In the genomic region with DNA sequence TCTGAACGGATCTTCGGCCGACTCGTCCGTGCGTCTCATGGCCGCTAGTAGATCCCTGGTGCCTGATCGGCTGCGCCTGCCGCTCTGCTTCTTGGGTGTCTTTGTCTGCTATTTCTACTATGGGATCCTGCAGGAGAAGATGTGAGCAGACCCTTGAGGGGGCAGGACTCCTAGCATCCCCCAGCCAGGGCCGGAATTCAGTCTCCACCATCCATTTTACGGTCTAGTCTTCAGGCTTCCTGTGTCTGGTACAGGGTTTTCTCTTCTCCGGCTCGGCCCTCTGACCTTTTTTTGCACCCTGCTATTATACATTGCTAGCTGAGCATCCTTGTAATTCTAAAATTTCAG, we compare ENCODE assay signal across 9 mouse cellular contexts. TPM values are rescaled to one million over a fixed set of nuclear protein-coding genes. Genes with fewer than 3 reads are reported as not detected.
DNase-seq lines count a peak whose midpoint lies in the region; ATAC-seq and TF ChIP-seq lines count a peak whose summit lies in the region.
"Had no signal": no experiment of that assay in that cellular context is flagged by ENCODE, and none has a peak within 500 bp of the region (broad histone marks: within the 10 kb centered on the region; RNA-seq: fewer than 3 reads in every experiment).

No protein-coding gene starts in this region.

- peak overlapping the region; percentile 51 for H3K27ac ChIP-seq in kidney, adult 2 months (ENCODE audit: insufficient read depth, low read depth, low read length)
- peak overlapping the region; percentile 89 for H3K27ac ChIP-seq in bone marrow, adult 2 months (ENCODE audit: control insufficient read depth, insufficient read depth, low read depth, low read length, poor library complexity)
- peak overlapping the region; percentile 86 for H3K27ac ChIP-seq in hindbrain, embryonic 12.5 days
- peak overlapping the region; percentile 88 for H3K27ac ChIP-seq in midbrain, embryonic 12.5 days (replicated peaks)

- peak; percentile 44 for ATAC-seq in hindbrain, embryonic 12.5 days (ENCODE audit: low FRiP score)
- peak; percentile 44 for ATAC-seq in midbrain, embryonic 12.5 days (ENCODE audit: low FRiP score, low read depth)
- ATAC-seq in cerebellum, adult (ENCODE audit: insufficient number of reproducible peaks, low FRiP score, low TSS enrichment): no peak

- 0% methylated on average over 14 of the region's 14 CpGs for WGBS in kidney, adult 2 months
- WGBS in bone marrow, adult 2 months: under 1% methylated on average over 14 of the region's 14 CpGs
- under 1% methylated on average over 14 of the region's 14 CpGs for WGBS in hindbrain, embryonic 12.5 days
- 0% methylated on average over 14 of the region's 14 CpGs for WGBS in midbrain, embryonic 12.5 days

- H3K9me3 ChIP-seq in hindbrain, embryonic 12.5 days (replicated peaks): no peaks in the 10 kb centered on the region
- no peaks in the 10 kb centered on the region for H3K9me3 ChIP-seq in midbrain, embryonic 12.5 days

- H3K27me3 ChIP-seq in kidney, adult 2 months (replicated peaks; ENCODE audit: control insufficient read depth, insufficient read depth, low read length): no peaks in the 10 kb centered on the region
- H3K27me3 ChIP-seq in hindbrain, embryonic 12.5 days: no peaks in the 10 kb centered on the region
- peaks cover 11% of the 10 kb centered on the region for H3K27me3 ChIP-seq in midbrain, embryonic 12.5 days
- H3K27me3 ChIP-seq: Patski had no signal

- peak overlapping the region; percentile 96 for H3K4me3 ChIP-seq in kidney, adult 2 months (ENCODE audit: insufficient read depth, low read depth, low read length)
- H3K4me3 ChIP-seq in bone marrow, adult 2 months (replicated peaks; ENCODE audit: control insufficient read depth, low read depth, low read length): peak overlapping the region; percentile 98
- peak overlapping the region; percentile 88 for H3K4me3 ChIP-seq in hindbrain, embryonic 12.5 days
- H3K4me3 ChIP-seq in midbrain, embryonic 12.5 days: peak overlapping the region; percentile 94

- no peak for DNase-seq in kidney, adult 2 months
- no peak for DNase-seq in kidney, adult 9 months
- DNase-seq in cerebellum, postnatal 10 days: no peak
- no peak for DNase-seq in gastrocnemius, adult 18-20 months (ENCODE audit: low spot score)

- no peaks in the 10 kb centered on the region for H3K36me3 ChIP-seq in kidney, adult 2 months (ENCODE audit: control insufficient read depth, insufficient read depth, low read length)
- peaks cover 46% of the 10 kb centered on the region for H3K36me3 ChIP-seq in hindbrain, embryonic 12.5 days
- peaks cover 46% of the 10 kb centered on the region for H3K36me3 ChIP-seq in midbrain, embryonic 12.5 days

- peak overlapping the region; percentile 63 for H3K4me2 ChIP-seq in hindbrain, embryonic 12.5 days (replicated peaks)
- peak overlapping the region; percentile 60 for H3K4me2 ChIP-seq in midbrain, embryonic 12.5 days (replicated peaks)

- H3K9ac ChIP-seq in hindbrain, embryonic 12.5 days: peak overlapping the region; percentile 94
- peak overlapping the region; percentile 83 for H3K9ac ChIP-seq in midbrain, embryonic 12.5 days (replicated peaks)

- no peak for TF ChIP-seq POLR2A in kidney, adult 2 months (IDR thresholded peaks at IDR 0.05; ENCODE audit: low read depth, low read length)
- TF ChIP-seq POLR2A in bone marrow, adult 2 months (IDR thresholded peaks at IDR 0.05; ENCODE audit: borderline replicate concordance, control insufficient read depth, low read depth, low read length): no peak

- TF ChIP-seq CTCF in kidney, adult 2 months (conservative IDR thresholded peaks at IDR 0.05; ENCODE audit: insufficient read depth, insufficient read length, low read depth, low read length): no peak
- no peak for TF ChIP-seq CTCF in bone marrow, adult 2 months (IDR thresholded peaks at IDR 0.05; ENCODE audit: control insufficient read depth, insufficient read depth, low read length)

- H3K4me1 ChIP-seq in kidney, adult 2 months (ENCODE audit: control insufficient read depth, insufficient read depth, low read length): no peaks in the 10 kb centered on the region
- H3K4me1 ChIP-seq in bone marrow, adult 2 months (ENCODE audit: control insufficient read depth, insufficient read depth, low read length): no peaks in the 10 kb centered on the region; the same call in 1 of the 2 replicates
- H3K4me1 ChIP-seq in hindbrain, embryonic 12.5 days: peaks cover 11% of the 10 kb centered on the region
- peaks cover 15% of the 10 kb centered on the region for H3K4me1 ChIP-seq in midbrain, embryonic 12.5 days

RNA-seq across cellular contexts. Expression of a gene that starts 0.5 kb away (rescaled TPM):
- 63.6 and 70.6 TPM in 2 replicates for polyA plus RNA-seq in kidney, adult 2 months (2012; rRNA removed)
- polyA plus RNA-seq in bone marrow, adult 2 months (2011; ENCODE audit: insufficient read depth, insufficient read length, low replicate concordance, missing spikeins): 34.9 and 49.3 TPM in 2 replicates
- 124 and 128 TPM in 2 replicates for polyA plus RNA-seq in hindbrain, embryonic 12.5 days (2016; fragmentation: Nextera tagmentation; extraction: Ambion mirVana)
- polyA plus RNA-seq in midbrain, embryonic 12.5 days (2016; fragmentation: Nextera tagmentation; extraction: Ambion mirVana): 124 and 131 TPM in 2 replicates
- 10 to 100 TPM; 43.9 to 44.1 TPM for total RNA-seq in gastrocnemius, adult 18-20 months (2021)

RNA-seq across cellular contexts. Expression of a gene that starts 28.9 kb away (rescaled TPM):
- 43.0 and 66.4 TPM in 2 replicates for polyA plus RNA-seq in kidney, adult 2 months (2012; rRNA removed)
- 57.9 and 61.3 TPM in 2 replicates for polyA plus RNA-seq in bone marrow, adult 2 months (2011; ENCODE audit: insufficient read depth, insufficient read length, low replicate concordance, missing spikeins)
- 204 and 215 TPM in 2 replicates for polyA plus RNA-seq in hindbrain, embryonic 12.5 days (2016; fragmentation: Nextera tagmentation; extraction: Ambion mirVana)
- polyA plus RNA-seq in midbrain, embryonic 12.5 days (2016; fragmentation: Nextera tagmentation; extraction: Ambion mirVana): 200 and 204 TPM in 2 replicates
- 100 to 1,000 TPM; 162 to 171 TPM for total RNA-seq in gastrocnemius, adult 18-20 months (2021)

RNA-seq across cellular contexts. Expression of a gene that starts 48.1 kb away (rescaled TPM):
- 20.8 and 22.7 TPM in 2 replicates for polyA plus RNA-seq in kidney, adult 2 months (2012; rRNA removed)
- 167 and 178 TPM in 2 replicates for polyA plus RNA-seq in bone marrow, adult 2 months (2011; ENCODE audit: insufficient read depth, insufficient read length, low replicate concordance, missing spikeins)
- 11.7 and 11.9 TPM in 2 replicates for polyA plus RNA-seq in hindbrain, embryonic 12.5 days (2016; fragmentation: Nextera tagmentation; extraction: Ambion mirVana)
- 6.7 and 7.8 TPM in 2 replicates for polyA plus RNA-seq in midbrain, embryonic 12.5 days (2016; fragmentation: Nextera tagmentation; extraction: Ambion mirVana)
- 1 to 10 TPM; 1.6 to 2.6 TPM for total RNA-seq in gastrocnemius, adult 18-20 months (2021)
